Mouse (Mus musculus): Measurements from ENCODE around the gene Olfr430. TPM values are rescaled to one million over a fixed set of nuclear protein-coding genes. Genes with fewer than 3 reads are reported as not detected.

The Olfr430 gene
- polyA plus RNA-seq, 1 experiment = not detected

DNA sequence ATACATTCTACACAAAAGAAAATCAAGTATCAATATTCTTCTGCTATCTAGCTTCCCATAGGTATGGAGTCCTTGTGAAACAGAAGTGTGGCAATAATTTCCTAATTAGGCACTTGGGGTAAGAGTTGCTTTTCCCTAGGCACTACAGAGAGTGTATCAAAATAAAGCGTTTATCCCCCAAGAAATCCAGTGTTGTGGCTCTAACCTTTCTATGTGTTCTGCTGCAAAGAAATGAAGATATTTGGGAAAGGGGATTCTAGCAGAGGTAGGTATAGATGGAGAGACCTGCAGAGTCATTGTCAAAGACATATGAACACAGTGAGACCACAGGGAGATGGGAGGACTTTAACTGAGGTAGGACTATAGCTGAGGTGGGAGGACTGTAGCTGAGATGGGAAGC lies 30.2 kb downstream of the Olfr430 start, which contains the start of gene Olfr427:
Olfr427 (plus strand) TSS at position 301 of the 400 bp plus-strand sequence.
- Histone ChIP-seq H3K4me1 (ENCODE audit: control insufficient read depth, insufficient read depth, low read length) (no peaks in the 10 kb centered on the region), H3K27me3 (ENCODE audit: control insufficient read depth, insufficient read depth, low read length) (no peaks in the 10 kb centered on the region), H3K27ac (ENCODE audit: control insufficient read depth, insufficient read depth, low read depth, low read length) (no peak within 1 kb of the TSS), H3K36me3 (ENCODE audit: control insufficient read depth, insufficient read depth, low read length) (no peaks in the 10 kb centered on the region), H3K4me3 (ENCODE audit: control insufficient read depth, low read depth, low read length) (no peak within 1 kb of the TSS)
- TF ChIP-seq CTCF (IDR thresholded peaks at IDR 0.05; ENCODE audit: control insufficient read depth, insufficient read depth, insufficient replicate concordance, low read depth, low read length) (no peak), POLR2A (IDR thresholded peaks at IDR 0.05; ENCODE audit: control insufficient read depth, low read depth, low read length) (no peak)

- no peaks in the 10 kb centered on the region for H3K4me1 ChIP-seq (ENCODE audit: control insufficient read depth, insufficient read depth, low read length)
- no peak overlapping the region for H3K4me3 ChIP-seq (ENCODE audit: control insufficient read depth, low read depth, low read length)
- H3K36me3 ChIP-seq (ENCODE audit: control insufficient read depth, insufficient read depth, low read length) = no peaks in the 10 kb centered on the region
- no peak for TF ChIP-seq CTCF (IDR thresholded peaks at IDR 0.05; ENCODE audit: control insufficient read depth, insufficient read depth, insufficient replicate concordance, low read depth, low read length)
- no peak for TF ChIP-seq POLR2A (IDR thresholded peaks at IDR 0.05; ENCODE audit: control insufficient read depth, low read depth, low read length)
- no peaks in the 10 kb centered on the region for H3K27me3 ChIP-seq (ENCODE audit: control insufficient read depth, insufficient read depth, low read length)
- H3K27ac ChIP-seq (ENCODE audit: control insufficient read depth, insufficient read depth, low read depth, low read length) = no peak overlapping the region
Measured at GRCm38 (mm10) chr1:174103735-174104134, 37.3 kb downstream of the Olfr430 start.

GRCm38 (mm10) chr1:174121062-174121461 lies 54.7 kb downstream of the Olfr430 start, which contains the start of gene Olfr231:
Olfr231 (minus strand) TSS chr1:174121162.
- Histone ChIP-seq H3K4me3 (ENCODE audit: control insufficient read depth, low read depth, low read length) (no peak within 1 kb of the TSS), H3K27me3 (ENCODE audit: control insufficient read depth, insufficient read depth, low read length) (no peaks in the 10 kb centered on the region), H3K4me1 (ENCODE audit: control insufficient read depth, insufficient read depth, low read length) (no peaks in the 10 kb centered on the region), H3K27ac (ENCODE audit: control insufficient read depth, insufficient read depth, low read depth, low read length) (no peak within 1 kb of the TSS), H3K36me3 (ENCODE audit: control insufficient read depth, insufficient read depth, low read length) (no peaks in the 10 kb centered on the region)
- TF ChIP-seq CTCF (IDR thresholded peaks at IDR 0.05; ENCODE audit: control insufficient read depth, insufficient read depth, insufficient replicate concordance, low read depth, low read length) = no peak
- TF ChIP-seq POLR2A (IDR thresholded peaks at IDR 0.05; ENCODE audit: control insufficient read depth, low read depth, low read length) = no peak

Other genes starting within 250 kb of the Olfr430 start
- gene Ifi211, start 153.6 kb upstream of the Olfr430 start, polyA plus RNA-seq (2012; rRNA removed) = 0.05 TPM in 1 of 2 replicates, not detected in the other
- gene Mndal, start 124.1 kb upstream of the Olfr430 start, polyA plus RNA-seq (2012; rRNA removed) = 0.13 and 0.35 TPM in 2 replicates
- 0.42 and 0.74 TPM in 2 replicates for gene Ifi203, start 123.9 kb upstream of the Olfr430 start, polyA plus RNA-seq (2012; rRNA removed)
- not detected in 2 replicates for gene Ifi202b, start 83.9 kb upstream of the Olfr430 start, polyA plus RNA-seq (2012; rRNA removed)
- gene Ifi205, start 34.8 kb upstream of the Olfr430 start, polyA plus RNA-seq (2012; rRNA removed) = 0.11 and 0.14 TPM in 2 replicates
- not detected in 2 replicates for gene Olfr433, start 25.9 kb upstream of the Olfr430 start, polyA plus RNA-seq (2012; rRNA removed)
- not detected in 2 replicates for gene Olfr432, start 17.4 kb upstream of the Olfr430 start, polyA plus RNA-seq (2012; rRNA removed)
- gene Olfr429, start 17.7 kb downstream of the Olfr430 start, polyA plus RNA-seq (2012; rRNA removed) = not detected in 2 replicates
- gene Olfr427, start 30.3 kb downstream of the Olfr430 start, polyA plus RNA-seq (2012; rRNA removed) = not detected in 2 replicates
- 0.12 TPM in 1 of 2 replicates, not detected in the other for gene Olfr231, start 54.6 kb downstream of the Olfr430 start, polyA plus RNA-seq (2012; rRNA removed)
- not detected in 2 replicates for gene Olfr424, start 64.9 kb downstream of the Olfr430 start, polyA plus RNA-seq (2012; rRNA removed)
- not detected in 2 replicates for gene Olfr420, start 89.0 kb downstream of the Olfr430 start, polyA plus RNA-seq (2012; rRNA removed)
- gene Spta1, start 106.2 kb downstream of the Olfr430 start, polyA plus RNA-seq (2012; rRNA removed) = 4.4 and 5.2 TPM in 2 replicates
- not detected in 2 replicates for gene Olfr419, start 185.5 kb downstream of the Olfr430 start, polyA plus RNA-seq (2012; rRNA removed)

Data from testis, adult 2 months (tissue).